Mouse (Mus musculus) lung, postnatal 0 days (tissue): ENCODE data around the gene Hip1.

Experiments used
- CTCF ChIP-seq: IDR thresholded peaks from 2 replicates; pipeline ENCODE4 v1.5.1; 2016; ENCODE audit warnings: antibody characterized with exemption, mild to moderate bottlenecking
- EP300 ChIP-seq: IDR thresholded peaks from 2 replicates; pipeline ENCODE4 v1.6.1; 2016; ENCODE audit warnings: antibody characterized with exemption, mild to moderate bottlenecking, control low read depth

DNA sequence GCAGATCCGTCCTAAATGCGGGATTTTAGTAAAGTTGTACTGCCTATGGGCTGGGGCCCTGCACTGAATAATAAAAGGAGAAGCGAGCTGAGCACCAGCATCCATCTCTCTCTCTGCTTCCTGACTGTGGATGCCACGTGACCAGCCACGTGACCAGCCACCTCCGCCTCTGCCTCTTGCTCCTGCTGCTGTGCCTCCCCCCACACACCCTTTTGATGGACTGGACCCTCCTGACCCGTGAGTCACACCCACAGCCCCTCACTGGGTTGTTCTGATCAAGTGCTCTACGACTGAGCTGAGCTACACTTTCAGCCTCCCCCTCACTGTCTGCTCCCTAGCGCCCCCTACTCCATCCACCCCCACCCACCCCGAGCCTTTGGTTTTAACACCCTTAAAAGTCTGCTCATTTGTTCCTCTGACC lies 7.1 kb downstream of the Hip1 start:
- no peak for TF ChIP-seq EP300
- TF ChIP-seq CTCF, result no peak; the same call in 1 of the 2 replicates
